Mouse (Mus musculus) stomach, postnatal 0 days (tissue): ENCODE data around the gene Cfap43. TPM values are rescaled to one million over a fixed set of nuclear protein-coding genes. Genes with fewer than 3 reads are reported as not detected.
A peak's percentile ranks its signal among the peaks of the same experiment; 100 is the strongest.
"Not testable (repeated sequence)": the region's sequence is repeated elsewhere in the genome, so short reads cannot be mapped to it uniquely, and the experiment has no call there.

Source experiments
- ATAC-seq: fragments of 200-750 bp; cut with Nextera tagmentation; 2 replicates; pipeline ENCODE4 v1.8.0; 2017; ENCODE audit not compliant: low FRiP score, low TSS enrichment
- DNase-seq: peaks from one replicate; pipeline ENCODE4 v3.0.0-alpha.2; 2016; ENCODE audit warnings: low spot score
- H3K27ac ChIP-seq: fragments of 300-500 bp; sonication (generic); replicated peaks from 2 replicates; pipeline ENCODE4 v1.5.1; 2014; ENCODE audit warnings: mild to moderate bottlenecking, control low read depth
- H3K27me3 ChIP-seq: fragments of 300-500 bp; sonication (generic); 2 replicates; pipeline ENCODE4 v1.6.1; 2014; ENCODE audit warnings: low read length; ENCODE audit not compliant: control insufficient read depth, insufficient read depth
- H3K36me3 ChIP-seq: fragments of 300-500 bp; sonication (generic); 2 replicates; pipeline ENCODE4 v1.6.1; 2014; ENCODE audit warnings: low read length, mixed read lengths; ENCODE audit not compliant: control insufficient read depth, insufficient read depth
- H3K4me1 ChIP-seq: fragments of 300-500 bp; sonication (generic); replicated peaks from 2 replicates; pipeline ENCODE4 v1.6.1; 2014; ENCODE audit warnings: antibody characterized with exemption; ENCODE audit not compliant: control insufficient read depth, insufficient read depth
- H3K4me2 ChIP-seq: fragments of 300-500 bp; sonication (generic); replicated peaks from 2 replicates; pipeline ENCODE4 v1.6.1; 2014; ENCODE audit warnings: low read depth, mild to moderate bottlenecking, control low read depth, moderate library complexity
- H3K4me3 ChIP-seq: fragments of 300-500 bp; sonication (generic); 2 replicates; pipeline ENCODE4 v1.5.1; 2014; ENCODE audit warnings: low read depth, low read length, control low read depth
- H3K9ac ChIP-seq: fragments of 300-500 bp; sonication (generic); 2 replicates; pipeline ENCODE4 v1.6.1; 2014; ENCODE audit warnings: mild to moderate bottlenecking, low read length, control low read depth, mixed read lengths
- H3K9me3 ChIP-seq: fragments of 300-500 bp; sonication (generic); 2 replicates; pipeline ENCODE4 v1.6.1; 2016; ENCODE audit warnings: low read length; ENCODE audit not compliant: control insufficient read depth
- CTCF ChIP-seq: IDR thresholded peaks from 2 replicates; pipeline ENCODE4 v1.5.1; 2016; ENCODE audit warnings: antibody characterized with exemption, low read depth, mild to moderate bottlenecking, moderate library complexity
- EP300 ChIP-seq: optimal IDR thresholded peaks from 2 replicates; pipeline ENCODE3; 2016; ENCODE audit warnings: antibody characterized with exemption
- whole genome bisulfite sequencing: fragments of 180-500 bp; shearing (Covaris S2); extraction: QIAGEN DNeasy Blood & Tissue Kit; methylation state at CpG from one replicate; pipeline ENCODE4 v1.1.7; 2014; 5-methylcytosine and 5-hydroxymethylcytosine counted together
- polyA plus RNA-seq: library from polyadenylated mRNA; unstranded; fragments of >200 nt; fragmentation: Nextera tagmentation; extraction: Ambion mirVana; gene quantifications from 2 replicates; pipeline ENCODE4 v1.2.1, GENCODE M21; 2015

Cfap43 gene
- polyA plus RNA-seq, 1 experiment from 2014 or later: 0.51 TPM

DNA sequence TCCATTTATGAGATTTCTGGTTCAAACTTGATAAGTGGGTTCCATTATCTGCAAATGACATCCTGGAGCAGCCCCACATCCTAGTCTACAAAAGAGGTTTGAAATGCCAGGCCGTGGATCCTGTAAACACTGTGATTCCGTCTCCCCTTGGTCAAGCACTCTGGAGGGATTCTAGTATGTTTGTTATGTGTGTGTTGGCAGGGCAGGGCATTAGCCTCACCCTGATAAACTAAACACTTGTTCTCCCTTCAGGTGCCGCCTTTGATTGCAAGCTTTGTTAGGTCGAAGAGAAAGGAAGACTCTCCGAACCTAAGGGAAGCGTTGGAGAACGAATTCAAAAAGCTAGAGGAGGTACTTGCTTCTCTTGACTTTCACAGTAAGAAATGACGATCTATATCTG lies 59.9 kb downstream of the Cfap43 start:
- Histone ChIP-seq H3K27ac (peak overlapping the region; percentile 83; the same call in 1 of the 2 replicates), H3K4me2 (peak overlapping the region; percentile 41)
- peak; percentile 51 for DNase-seq

GRCm38 (mm10) chr19:47857957-47858942 lies 60.8 kb downstream of the Cfap43 start:
- Histone ChIP-seq H3K27me3 (no peaks in the 10 kb centered on the region), H3K4me1 (no peaks in the 10 kb centered on the region; the same call in 1 of the 2 replicates), H3K9me3 (no peaks in the 10 kb centered on the region), H3K4me2 (peak overlapping the region; percentile 41), H3K9ac (peak overlapping the region; percentile 38), H3K27ac (peak overlapping the region; percentile 83), H3K4me3 (peak overlapping the region; percentile 4; the same call in 1 of the 2 replicates), H3K36me3 (peaks cover 9% of the 10 kb centered on the region)
- no peak for DNase-seq
- 60% methylated on average over 18 of the region's 18 CpGs for WGBS
- TF ChIP-seq CTCF (no peak), EP300 (no peak)
- ATAC-seq: no peak

More for the DNA sequence above, 59.9 kb downstream of the Cfap43 start:
- Histone ChIP-seq H3K4me3 (0 out of 2 replicates have a peak overlapping the region, but pooled peaks have one; percentile 1), H3K36me3 (peaks cover 11% of the 10 kb centered on the region), H3K9me3 (no peaks in the 10 kb centered on the region), H3K27me3 (no peaks in the 10 kb centered on the region), H3K9ac (no peak overlapping the region), H3K4me1 (no peaks in the 10 kb centered on the region; the same call in 1 of the 2 replicates)
- ATAC-seq: no peak
- WGBS: 59% methylated on average over 8 of the region's 8 CpGs
- TF ChIP-seq CTCF: no peak
- TF ChIP-seq EP300: no peak

DNA sequence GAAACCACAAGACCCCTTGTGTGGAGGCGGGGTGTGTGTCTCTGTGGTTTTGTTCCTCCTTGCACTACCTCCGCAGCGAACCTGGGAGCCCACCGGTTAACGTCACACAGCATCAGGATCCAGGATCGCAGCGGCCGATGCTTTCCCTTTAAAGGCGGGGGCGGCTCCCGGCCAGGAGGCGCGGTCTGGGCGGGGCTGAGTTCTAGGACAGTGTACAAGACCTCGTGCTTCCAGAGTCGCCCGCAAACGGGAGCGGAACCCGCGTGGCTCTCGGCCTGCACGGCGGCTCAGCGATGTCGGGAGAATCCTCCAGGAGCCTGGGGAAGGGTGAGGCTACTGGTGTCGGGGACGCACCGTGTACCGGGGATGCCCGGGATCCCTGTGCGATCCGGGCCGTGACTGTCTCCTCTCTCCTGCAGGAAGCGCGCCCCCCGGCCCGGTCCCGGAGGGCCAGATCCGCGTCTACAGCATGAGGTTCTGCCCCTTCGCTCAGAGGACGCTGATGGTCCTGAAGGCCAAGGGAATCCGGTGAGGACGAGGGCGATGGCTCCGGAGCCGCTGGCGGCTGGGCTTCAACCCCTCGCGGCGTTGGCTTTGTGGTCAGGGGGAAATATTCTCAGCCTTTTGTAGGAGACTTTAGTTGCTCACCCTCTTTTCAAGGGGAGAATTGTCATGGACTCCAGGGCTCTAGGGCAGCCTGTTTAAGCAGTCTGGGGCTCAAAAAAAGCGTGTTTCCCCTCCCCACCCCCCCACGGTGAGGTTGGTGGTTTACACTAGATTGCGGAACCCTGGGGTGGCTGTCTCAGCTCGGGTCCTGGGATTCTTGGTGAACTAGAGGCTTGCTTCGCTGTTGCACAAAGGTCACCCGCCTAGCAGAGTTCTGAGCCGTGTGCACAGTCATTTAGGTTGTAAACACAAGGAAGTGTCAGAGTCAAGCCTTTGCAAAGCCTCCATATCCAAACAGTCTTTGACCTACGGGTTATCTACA lies 64.0 kb downstream of the Cfap43 start, which contains the start of gene Gsto1:
TSS of gene Gsto1 (plus strand) at position 175 of the 988 bp plus-strand sequence.
- DNase-seq (peak; percentile 95), ATAC-seq (peak; percentile 89)
- H3K27me3 ChIP-seq: no peaks in the 10 kb centered on the region
- peak within 1 kb of the TSS; percentile 92 for H3K4me2 ChIP-seq
- peak within 1 kb of the TSS; percentile 73 for H3K4me3 ChIP-seq
- H3K9ac ChIP-seq: peak within 1 kb of the TSS; percentile 91
- under 1% methylated on average over 60 of the region's 60 CpGs for WGBS
- peak within 1 kb of the TSS; percentile 95 for H3K27ac ChIP-seq
- H3K4me1 ChIP-seq: no peaks in the 10 kb centered on the region; the same call in 1 of the 2 replicates
- H3K36me3 ChIP-seq: peaks cover 6% of the 10 kb centered on the region
- TF ChIP-seq EP300 (no peak), CTCF (no peak)
- H3K9me3 ChIP-seq: no peaks in the 10 kb centered on the region

DNA sequence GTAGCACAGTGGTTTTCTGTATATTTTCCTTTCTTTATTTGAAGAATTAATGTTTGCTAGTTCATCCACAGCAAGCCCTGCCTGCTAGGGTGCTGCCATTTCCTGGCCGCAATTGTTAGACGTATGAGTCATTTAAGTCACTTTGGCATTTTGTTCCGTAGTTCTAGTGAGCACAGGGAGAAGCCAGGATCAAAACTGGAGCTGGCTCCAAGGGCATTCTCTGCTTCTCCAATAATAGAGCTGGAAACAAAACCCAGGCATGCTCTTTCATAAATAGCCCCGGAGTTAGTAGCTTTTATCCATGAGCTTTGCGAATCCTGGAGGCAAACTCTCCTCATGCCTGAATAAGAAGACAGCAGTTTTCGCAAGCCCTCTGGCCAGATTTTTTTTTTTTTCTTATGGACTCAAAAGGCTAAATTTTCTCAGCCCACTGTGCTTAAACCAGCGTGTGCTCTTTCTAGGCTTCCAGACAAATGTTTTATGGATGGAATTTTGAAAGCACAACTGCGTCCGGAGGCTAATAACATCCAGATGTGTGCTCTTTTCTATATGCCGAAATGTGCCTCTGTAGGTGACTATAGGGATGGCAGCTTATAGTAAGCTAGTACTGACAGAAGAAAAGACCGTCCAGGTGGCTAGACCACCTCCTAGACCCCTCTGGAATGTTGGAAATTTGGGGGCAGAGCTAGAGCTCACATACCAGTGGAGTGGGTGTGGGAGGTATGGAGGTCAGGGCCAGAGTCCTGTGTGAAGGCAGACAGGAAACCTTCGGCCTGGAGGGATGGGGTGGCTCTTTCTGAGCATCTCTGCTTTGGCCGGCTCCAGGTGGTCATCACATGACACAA lies 64.9 kb downstream of the Cfap43 start:
- 6% methylated on average over 13 of the region's 13 CpGs for WGBS
- peaks cover under 1% of the 10 kb centered on the region; the same call in 1 of the 2 replicates for H3K36me3 ChIP-seq
- no peaks in the 10 kb centered on the region for H3K27me3 ChIP-seq
- ATAC-seq (peak; percentile 33), DNase-seq (peak; percentile 52)
- no peaks in the 10 kb centered on the region; the same call in 1 of the 2 replicates for H3K4me1 ChIP-seq
- peak overlapping the region; percentile 91 for H3K9ac ChIP-seq
- peak overlapping the region; percentile 92 for H3K4me2 ChIP-seq
- H3K27ac ChIP-seq: peak overlapping the region; percentile 95
- peak; percentile 43 for TF ChIP-seq CTCF
- no peak for TF ChIP-seq EP300
- no peaks in the 10 kb centered on the region for H3K9me3 ChIP-seq
- H3K4me3 ChIP-seq: peak overlapping the region; percentile 73

- H3K36me3 ChIP-seq: no peaks in the 10 kb centered on the region; the same call in 1 of the 2 replicates
- ATAC-seq: no peak
- H3K27ac ChIP-seq: no peak overlapping the region
- no peak for TF ChIP-seq CTCF
- no peak for TF ChIP-seq EP300
- H3K9ac ChIP-seq: no peak overlapping the region
- 75% methylated on average over 3 of the region's 3 CpGs for WGBS
- H3K4me2 ChIP-seq: no peak overlapping the region
- H3K4me1 ChIP-seq: no peaks in the 10 kb centered on the region
- no peak for DNase-seq
- no peaks in the 10 kb centered on the region for H3K9me3 ChIP-seq
- H3K4me3 ChIP-seq: no peak overlapping the region
- no peaks in the 10 kb centered on the region for H3K27me3 ChIP-seq
These were observed 66.0 kb downstream of the Cfap43 start for GRCm38 (mm10) chr19:47853053-47853452.

DNA sequence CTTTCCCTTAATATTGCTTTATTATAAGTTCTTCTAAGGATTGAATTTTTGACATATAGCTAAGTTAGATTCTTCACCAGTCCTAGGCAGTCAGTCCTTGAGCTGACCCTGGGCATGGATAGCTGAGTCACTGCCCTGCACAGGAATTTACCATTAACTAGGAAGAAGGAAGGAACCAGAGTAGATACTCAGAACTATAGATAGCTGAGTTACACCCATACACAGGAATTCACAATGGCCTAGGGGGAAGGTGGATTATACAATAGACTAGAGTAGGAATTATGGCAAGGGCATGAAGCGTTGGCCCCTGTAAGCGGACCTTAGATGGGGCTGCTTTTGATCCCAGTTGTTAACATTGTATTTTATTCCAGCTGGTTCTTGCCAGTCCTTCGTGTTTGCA lies 67.0 kb downstream of the Cfap43 start:
- not testable (repeated sequence) for H3K36me3 ChIP-seq, H3K9me3 ChIP-seq, DNase-seq, H3K4me1 ChIP-seq, H3K9ac ChIP-seq, H3K4me3 ChIP-seq, ATAC-seq, H3K4me2 ChIP-seq, H3K27me3 ChIP-seq
- 63% methylated on average over 3 of the region's 3 CpGs for WGBS
- H3K27ac ChIP-seq: peak overlapping the region; percentile 53; the same call in 1 of the 2 replicates
